Mouse (Mus musculus) layer of hippocampus, adult 2 months (tissue): ENCODE measurements around the gene Hspb11. TPM values are rescaled to one million over a fixed set of nuclear protein-coding genes. Genes with fewer than 3 reads are reported as not detected.

Experiments
- DNase-seq, 2 experiments: peaks; one replicate each; pipeline ENCODE4 v3.0.0; 2022; ENCODE audit warnings: low spot score in 2 of 2
- H3K27ac ChIP-seq: fragments of 200-600 bp; 2 replicates; pipeline ENCODE4 v1.8.1; 2022
- H3K4me3 ChIP-seq: fragments of 200-600 bp; 2 replicates; pipeline ENCODE4 v1.8.1; 2022; ENCODE audit warnings: mild to moderate bottlenecking
- CTCF ChIP-seq: fragments of 200-600 bp; conservative IDR thresholded peaks from 2 replicates; pipeline ENCODE4 v1.8.1; 2022; ENCODE audit warnings: antibody characterized with exemption, mild to moderate bottlenecking, moderate library complexity
- total RNA-seq, 2 experiments: library from RNA; stranded (reverse); gene quantifications; 2 replicates each; pipeline ENCODE4 v1.2.3; 2021

Hspb11 gene
- total RNA-seq, 2 experiments from 2014 or later = 22.9 to 26.0 TPM

DNA sequence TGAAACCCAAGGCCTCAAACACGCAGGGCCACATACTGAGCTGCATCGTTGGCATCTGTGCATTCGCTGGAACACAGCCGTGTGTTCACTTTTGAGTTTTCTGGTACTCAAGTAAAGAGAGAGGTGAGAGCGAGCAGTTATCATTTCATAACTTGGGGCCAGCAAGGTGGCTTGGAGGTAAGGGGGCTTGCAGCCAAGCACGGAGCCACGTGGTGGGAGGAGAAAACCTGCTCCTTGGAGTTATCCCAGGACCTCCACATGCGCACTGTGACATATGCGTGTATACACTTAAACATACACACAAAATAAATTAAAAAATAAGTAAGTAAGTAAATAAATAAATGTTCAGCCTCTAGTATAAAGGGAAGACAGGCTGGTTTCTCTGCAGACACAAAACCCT lies 48.8 kb downstream of the Hspb11 start:
- TF ChIP-seq CTCF = no peak
- H3K27ac ChIP-seq = no peak overlapping the region
- DNase-seq = no peak
- no peak overlapping the region for H3K4me3 ChIP-seq

DNA sequence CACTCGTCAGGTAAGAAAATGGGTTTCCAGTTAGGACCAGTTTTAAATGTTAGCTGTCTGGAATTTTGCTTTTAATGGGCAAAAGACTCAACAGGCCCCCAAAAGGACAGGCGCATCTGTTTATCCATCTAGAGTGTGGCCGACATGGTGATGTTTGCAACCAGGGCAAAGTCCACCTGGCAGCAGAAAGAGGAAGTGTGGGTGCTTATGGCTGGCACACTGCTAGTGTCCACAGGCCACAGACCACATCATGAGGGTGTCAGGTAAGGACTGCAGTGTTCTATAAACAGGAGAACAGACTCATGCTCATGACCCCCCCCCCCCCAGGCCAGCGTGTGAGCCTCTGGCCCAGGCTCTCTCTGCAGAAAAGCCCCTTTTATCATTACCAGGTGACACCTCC lies 49.4 kb downstream of the Hspb11 start:
- no peak for DNase-seq
- TF ChIP-seq CTCF = no peak

DNA sequence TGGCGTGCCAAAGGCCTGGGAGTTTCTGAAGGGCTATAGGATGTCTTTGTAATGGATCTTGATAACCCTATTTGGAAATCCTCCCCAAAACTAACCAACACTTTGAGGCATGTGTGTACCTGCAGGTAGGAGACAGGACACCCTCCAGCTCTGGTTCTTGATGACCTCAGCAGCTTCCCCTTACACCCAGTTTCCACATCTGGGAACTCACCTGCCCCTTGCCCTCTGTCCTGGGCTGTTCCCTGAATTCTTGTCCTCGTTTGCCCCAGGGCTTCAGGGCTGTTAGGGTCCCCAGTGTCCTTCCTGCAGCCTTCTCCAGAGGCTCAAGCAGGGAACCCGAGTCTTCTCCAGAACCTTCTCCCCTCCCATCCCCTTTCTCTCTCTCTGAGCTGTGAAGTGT lies 50.1 kb downstream of the Hspb11 start:
- H3K4me3 ChIP-seq = no peak overlapping the region
- TF ChIP-seq CTCF = no peak
- no peak for DNase-seq

More for the DNA sequence above, 49.4 kb downstream of the Hspb11 start:
- Histone ChIP-seq H3K27ac (no peak overlapping the region), H3K4me3 (no peak overlapping the region)

DNA sequence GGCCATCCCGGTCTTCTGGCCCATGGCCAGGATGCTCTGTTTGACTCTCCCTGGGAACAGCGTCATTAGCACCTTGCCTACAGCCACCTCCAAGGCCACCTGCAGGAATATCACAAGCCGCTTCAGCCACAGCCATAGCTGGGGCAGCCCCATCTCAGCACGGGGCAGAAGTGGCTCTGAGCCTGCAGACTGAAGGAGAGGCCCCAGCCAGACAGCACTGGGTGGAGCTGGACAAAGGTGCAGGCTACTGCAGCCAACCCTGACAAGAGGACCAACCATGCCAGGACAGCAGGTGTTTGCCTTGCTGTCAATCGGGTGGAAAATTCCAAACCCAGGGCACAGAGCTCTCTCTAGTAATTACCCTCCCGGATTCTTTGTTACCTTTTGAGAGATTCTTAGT lies 53.6 kb downstream of the Hspb11 start, which contains the start of gene Dio1:
Gene Dio1 (minus strand): TSS at position 204 of the 400 bp plus-strand sequence.
- Histone ChIP-seq H3K27ac (no peak within 1 kb of the TSS), H3K4me3 (no peak within 1 kb of the TSS)
- DNase-seq = no peak
- no peak for TF ChIP-seq CTCF

More for the DNA sequence above, 50.1 kb downstream of the Hspb11 start:
- H3K27ac ChIP-seq = no peak overlapping the region

DNA sequence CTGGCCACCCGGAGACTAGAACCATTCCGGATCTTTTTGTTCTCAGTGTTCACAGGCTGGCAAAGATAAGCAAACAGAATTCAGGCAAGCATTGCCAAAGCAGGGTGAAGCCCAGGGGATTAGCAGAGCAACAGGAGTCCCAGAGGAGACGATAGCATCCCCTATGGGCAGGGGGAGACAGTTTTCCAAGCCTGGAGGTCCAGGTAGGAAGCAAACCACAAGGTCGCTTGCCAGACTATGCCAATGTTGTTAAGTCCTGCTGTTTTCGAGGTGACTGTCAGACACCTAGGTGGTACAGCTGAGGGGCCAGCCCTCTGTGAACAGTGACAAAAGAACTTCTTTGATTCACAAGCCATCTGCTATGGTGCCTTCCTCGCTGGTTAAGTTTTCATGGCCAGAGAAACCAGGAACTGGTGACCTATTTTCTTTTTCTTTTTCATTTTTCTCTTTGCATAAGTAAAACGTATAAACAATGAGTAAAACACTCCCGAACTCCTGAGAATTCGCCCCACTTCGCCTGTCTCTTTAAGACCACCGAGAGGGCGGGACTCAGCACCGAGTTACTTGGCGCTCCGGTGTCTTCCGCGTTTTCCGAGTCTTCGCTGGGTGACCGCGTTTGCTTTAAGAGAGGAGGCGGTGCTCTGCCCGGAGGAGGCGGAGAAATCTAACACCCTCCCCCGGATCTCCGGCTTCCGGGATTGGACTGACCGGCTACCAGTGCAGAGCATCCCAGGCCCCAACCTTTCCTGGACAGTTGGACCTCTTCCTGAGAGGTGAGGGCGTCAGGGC lies 60.5 kb downstream of the Hspb11 start, which contains the start of gene Yipf1:
Gene Yipf1 (plus strand): TSS at position 674 of the 789 bp plus-strand sequence.
- peak; percentile 86 to 91 for DNase-seq
- Histone ChIP-seq H3K4me3 (peak within 1 kb of the TSS; percentile 80), H3K27ac (peak within 1 kb of the TSS; percentile 86)
- TF ChIP-seq CTCF = peak; percentile 64

DNA sequence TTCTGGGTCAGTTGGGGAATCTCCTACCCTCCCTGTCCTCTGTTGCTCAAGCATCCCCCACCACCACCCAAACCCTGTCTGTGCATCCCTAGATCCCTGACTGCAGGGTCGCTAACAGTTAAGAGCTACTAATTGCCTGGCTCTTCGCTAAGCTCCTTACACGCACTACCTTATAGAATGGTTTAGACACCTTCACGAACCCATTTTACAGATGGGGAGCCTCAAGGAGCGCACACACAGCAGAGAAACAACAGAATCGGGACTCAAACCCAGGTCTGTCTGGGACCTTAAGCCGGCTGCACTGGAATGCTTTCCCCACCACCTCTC lies 61.0 kb downstream of the Hspb11 start:
- no peak for TF ChIP-seq CTCF
- peak overlapping the region; percentile 86 for H3K27ac ChIP-seq
- peak overlapping the region; percentile 80 for H3K4me3 ChIP-seq
- no peak for DNase-seq

DNA sequence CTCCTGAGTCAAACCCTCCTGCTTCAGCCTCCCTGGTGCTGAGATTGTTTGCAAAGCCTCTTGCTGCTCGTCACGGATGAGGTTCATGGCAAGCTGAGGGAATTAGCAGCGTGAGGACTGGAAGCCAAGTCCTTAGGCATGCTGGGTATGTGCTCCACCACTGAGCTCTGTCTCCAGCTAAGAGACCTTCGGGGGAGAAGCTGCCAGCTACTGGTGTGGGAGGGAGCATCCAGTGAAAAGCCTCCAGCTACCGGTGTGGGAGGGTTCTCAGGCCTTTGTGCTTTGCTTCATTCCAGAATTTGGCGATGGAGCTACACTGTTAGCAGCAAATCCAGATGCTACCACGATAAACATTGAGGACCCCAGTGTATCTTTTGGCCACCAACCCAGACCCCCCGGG lies 65.3 kb downstream of the Hspb11 start:
- DNase-seq = no peak
- Histone ChIP-seq H3K4me3 (no peak overlapping the region), H3K27ac (no peak overlapping the region)
- TF ChIP-seq CTCF = no peak

DNA sequence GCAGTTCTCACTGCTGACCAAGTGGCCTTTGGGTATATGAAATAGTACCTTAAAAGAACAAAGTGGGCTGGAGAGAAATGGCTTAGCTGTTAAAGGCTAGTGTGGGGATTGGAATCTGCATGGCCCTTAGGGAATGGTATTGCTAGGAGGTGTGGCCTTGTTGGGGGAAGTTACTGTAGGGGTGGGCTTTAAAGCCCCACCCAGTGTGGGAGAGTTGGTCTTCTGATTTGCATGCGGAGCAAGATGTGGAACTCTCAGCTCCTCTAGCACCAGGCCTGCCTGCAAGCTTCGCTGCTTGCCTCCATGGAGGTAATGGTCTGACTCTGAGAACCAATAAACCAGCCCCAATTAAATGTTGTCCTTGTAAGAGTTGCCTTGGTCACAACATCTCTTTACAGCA lies 67.6 kb downstream of the Hspb11 start:
- H3K4me3 ChIP-seq = no peak overlapping the region
- H3K27ac ChIP-seq = no peak overlapping the region
- TF ChIP-seq CTCF = no peak
- DNase-seq = no peak

DNA sequence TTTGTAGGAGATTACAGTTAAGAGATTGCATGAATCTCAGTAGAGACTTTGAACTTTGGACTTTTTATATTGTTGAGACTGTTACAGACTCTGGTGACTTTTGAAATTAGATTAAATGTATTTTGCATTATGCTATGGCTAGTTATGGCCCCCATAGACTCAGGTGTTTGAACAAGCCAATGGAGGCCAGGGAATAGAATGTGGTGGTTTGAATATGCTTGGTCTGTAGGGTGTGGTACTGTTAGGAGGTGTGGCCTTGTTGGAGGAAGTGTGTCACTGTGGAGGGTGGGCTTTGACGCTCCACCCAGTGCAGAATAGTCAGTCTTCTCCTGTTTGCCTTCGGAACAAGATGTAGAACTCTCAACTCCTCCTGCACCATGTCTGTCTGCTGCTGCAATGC lies 69.7 kb downstream of the Hspb11 start:
- DNase-seq = no peak
- no peak for TF ChIP-seq CTCF

DNA sequence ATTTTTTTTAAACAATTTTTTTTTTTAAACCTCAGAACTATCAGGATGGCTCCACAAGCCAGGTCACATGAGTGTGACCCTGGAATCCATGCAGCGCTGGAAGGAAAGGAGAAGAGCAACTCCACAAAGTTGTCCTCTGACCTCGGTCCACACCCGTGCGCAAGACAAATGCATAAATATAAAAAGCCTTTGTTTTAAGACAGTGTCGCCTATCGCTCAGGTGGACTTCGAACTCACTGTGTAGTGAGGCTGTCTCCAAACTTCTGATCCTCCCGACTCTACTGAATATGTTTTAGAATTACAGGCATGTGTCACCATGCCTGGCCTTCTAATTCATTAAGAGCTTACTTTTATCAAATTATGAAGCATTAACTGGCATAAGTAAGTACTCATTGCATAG lies 75.1 kb downstream of the Hspb11 start:
- TF ChIP-seq CTCF = no peak
- Histone ChIP-seq H3K27ac (no peak overlapping the region), H3K4me3 (no peak overlapping the region)
- no peak for DNase-seq

More for the DNA sequence above, 69.7 kb downstream of the Hspb11 start:
- Histone ChIP-seq H3K27ac (no peak overlapping the region), H3K4me3 (no peak overlapping the region)

Other genes with a start within 250 kb of the Hspb11 start
- gene Mrpl37, start 186.7 kb upstream of the Hspb11 start, total RNA-seq = 10 to 100 TPM; 59.4 to 59.9 TPM
- 1 to 10 TPM; 3.9 to 9.6 TPM for gene Cyb5rl, start 186.6 kb upstream of the Hspb11 start, total RNA-seq
- gene Cdcp2, start 156.7 kb upstream of the Hspb11 start, total RNA-seq = not detected
- 100 to 1,000 TPM; 207 TPM for gene Tmem59, start 75.2 kb upstream of the Hspb11 start, total RNA-seq
- 10 to 100 TPM; 14.6 to 18.0 TPM for gene Tceanc2, start 74.5 kb upstream of the Hspb11 start, total RNA-seq
- gene Ldlrad1, start 44.4 kb upstream of the Hspb11 start, total RNA-seq = not detected
- gene Lrrc42, start 61 bp upstream of the Hspb11 start, total RNA-seq = 10 to 100 TPM; 31.7 to 33.4 TPM
- not detected for gene Dio1, start 53.6 kb downstream of the Hspb11 start, total RNA-seq
- 10 to 100 TPM; 49.4 to 51.2 TPM for gene Yipf1, start 60.8 kb downstream of the Hspb11 start, total RNA-seq
- gene Ndc1, start 114.2 kb downstream of the Hspb11 start, total RNA-seq = 10 to 100 TPM; 11.7 to 11.8 TPM
- 1 to 10 TPM in 1 of 2 experiments, under 1 TPM in 1; 0.64 to 2.5 TPM for gene Glis1, start 181.0 kb downstream of the Hspb11 start, total RNA-seq